Mouse (Mus musculus) hindbrain, embryonic 10.5 days (tissue): ENCODE results near the gene Dnah2. TPM values are rescaled to one million over a fixed set of nuclear protein-coding genes. Genes with fewer than 3 reads are reported as not detected.

Experiments
- DNase-seq: peaks from one replicate; pipeline ENCODE4 v3.0.0-alpha.2; 2017; ENCODE audit warnings: low spot score
- H3K27ac ChIP-seq: fragments of 300-500 bp; sonication (generic); 2 replicates; pipeline ENCODE4 v1.5.1; 2016; ENCODE audit warnings: mild to moderate bottlenecking, moderate library complexity
- H3K27me3 ChIP-seq: fragments of 300-500 bp; sonication (generic); 2 replicates; pipeline ENCODE4 v1.6.1; 2016; ENCODE audit warnings: mild to moderate bottlenecking; ENCODE audit not compliant: poor library complexity, insufficient read depth, severe bottlenecking
- H3K36me3 ChIP-seq: fragments of 300-500 bp; sonication (generic); 2 replicates; pipeline ENCODE4 v1.6.1; 2016; ENCODE audit warnings: mild to moderate bottlenecking, moderate library complexity
- H3K4me1 ChIP-seq: fragments of 300-500 bp; sonication (generic); replicated peaks from 2 replicates; pipeline ENCODE4 v1.6.1; 2016; ENCODE audit warnings: mild to moderate bottlenecking
- H3K4me3 ChIP-seq: fragments of 300-500 bp; sonication (generic); 2 replicates; pipeline ENCODE4 v1.5.1; 2016; ENCODE audit warnings: mild to moderate bottlenecking, moderate library complexity
- H3K9me3 ChIP-seq: fragments of 300-500 bp; sonication (generic); 2 replicates; pipeline ENCODE4 v1.6.1; 2016; ENCODE audit warnings: mild to moderate bottlenecking, moderate library complexity
- WGBS: fragments of 180-500 bp; shearing (Covaris S2); methylation state at CpG from one replicate; pipeline ENCODE4 v1.1.7; 2016; 5-methylcytosine and 5-hydroxymethylcytosine counted together
- polyA plus RNA-seq: library from polyadenylated mRNA; unstranded; fragments of >200 nt; fragmentation: Nextera tagmentation; extraction: Ambion mirVana; gene quantifications from 2 replicates; pipeline ENCODE4 v1.2.1, GENCODE M21; 2016

Dnah2 gene
- polyA plus RNA-seq, 1 experiment from 2014 or later, result 2.6 TPM

DNA sequence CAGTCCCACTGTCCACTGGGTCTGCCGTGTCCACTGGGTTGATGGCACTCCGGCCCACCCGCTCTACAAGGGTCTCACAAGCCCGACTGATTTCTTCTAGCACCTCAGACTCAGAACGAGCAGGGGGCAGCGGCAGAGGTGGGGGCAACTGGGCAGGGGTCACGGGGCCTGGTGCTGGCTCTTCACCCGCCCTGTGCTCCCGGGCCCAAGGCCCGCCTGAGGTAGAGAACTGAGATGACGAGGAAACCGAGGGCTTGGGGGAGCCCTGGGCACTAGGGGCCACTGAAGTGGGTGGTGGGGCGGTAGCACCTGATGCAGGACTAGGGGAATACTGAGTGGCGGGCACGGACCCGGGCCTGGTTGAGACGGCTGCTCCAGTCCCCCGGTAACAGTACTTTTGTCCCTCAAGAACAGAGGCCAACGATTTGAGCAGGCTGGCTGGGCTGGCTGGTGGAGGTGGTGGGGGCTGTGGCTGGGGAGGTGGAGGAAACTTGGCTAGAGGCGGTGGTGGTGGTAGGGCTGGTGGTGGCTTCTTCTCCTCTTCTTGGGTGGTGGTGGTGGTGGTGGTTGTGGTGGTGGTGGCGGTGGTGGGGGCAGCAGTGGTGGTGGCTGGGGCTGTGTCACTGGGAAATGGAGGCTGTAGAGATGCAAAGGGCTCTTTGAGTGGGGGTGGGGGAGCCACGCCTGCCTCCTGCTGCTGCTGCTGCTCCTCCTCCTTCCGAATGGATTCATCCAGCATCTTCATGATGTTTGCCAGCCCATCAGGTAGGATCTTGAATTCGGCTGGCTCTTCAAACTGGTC is 144.1 kb downstream of the Dnah2 start:
- 0 out of 2 replicates have a peak overlapping the region, but pooled peaks have one; percentile 9 for H3K4me3 ChIP-seq
- H3K9me3 ChIP-seq, result no peaks in the 10 kb centered on the region
- peaks cover 87% of the 10 kb centered on the region for H3K36me3 ChIP-seq
- WGBS, result 93% methylated on average over 23 of the region's 24 CpGs
- no peak overlapping the region for H3K27ac ChIP-seq
- no peak for DNase-seq
- peaks cover 48% of the 10 kb centered on the region for H3K4me1 ChIP-seq
- H3K27me3 ChIP-seq, result peaks cover 17% of the 10 kb centered on the region

DNA sequence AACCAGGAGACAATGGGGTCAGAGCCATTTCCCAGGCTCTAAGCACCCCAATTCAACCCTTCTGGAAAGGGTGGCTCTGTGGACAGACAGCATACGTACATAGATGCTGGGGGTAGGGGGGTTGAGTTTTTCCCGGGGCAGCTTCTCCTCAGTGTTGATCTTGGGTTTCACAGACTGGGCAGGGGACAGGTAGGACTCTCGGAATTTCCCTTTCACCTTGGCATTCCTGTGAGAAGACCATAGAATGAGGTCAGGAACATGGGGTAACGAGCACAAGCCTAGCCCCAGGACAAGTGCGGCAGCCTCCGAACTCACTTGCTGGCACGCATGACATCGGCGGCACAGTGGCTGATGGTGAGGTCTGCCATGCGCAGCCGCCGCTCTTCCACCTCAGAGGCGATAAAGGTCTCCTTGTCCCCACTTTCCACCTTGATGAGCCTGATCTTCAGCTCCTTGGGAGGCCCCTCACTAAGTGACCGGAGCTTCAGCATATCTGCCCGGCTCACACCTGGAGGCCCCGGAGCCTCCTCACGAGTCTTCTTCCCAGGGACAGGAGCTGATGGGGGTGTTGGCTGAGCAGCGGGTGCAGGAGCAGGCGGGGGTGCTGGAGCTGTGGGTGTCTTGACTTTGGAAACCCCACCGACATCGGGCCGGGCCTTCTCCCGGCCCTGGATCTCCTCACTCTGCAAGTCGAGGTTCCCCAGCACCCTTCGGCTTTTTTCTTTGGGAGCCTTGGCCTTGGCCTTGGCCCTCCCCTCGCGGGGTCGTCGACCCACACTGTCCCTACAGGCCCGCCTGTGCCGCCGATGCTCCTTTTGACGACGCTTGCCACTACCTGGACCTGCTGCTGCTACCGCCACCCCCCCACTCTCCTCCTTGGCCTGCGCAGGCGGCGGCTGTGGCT is 145.0 kb downstream of the Dnah2 start:
- DNase-seq, result no peak
- no peaks in the 10 kb centered on the region for H3K9me3 ChIP-seq
- peaks cover 49% of the 10 kb centered on the region for H3K4me1 ChIP-seq
- peaks cover 21% of the 10 kb centered on the region for H3K27me3 ChIP-seq
- WGBS, result 92% methylated on average over 38 of the region's 38 CpGs
- 0 out of 2 replicates have a peak overlapping the region, but pooled peaks have one; percentile 9 for H3K4me3 ChIP-seq
- H3K36me3 ChIP-seq, result peaks cover 92% of the 10 kb centered on the region
- H3K27ac ChIP-seq, result no peak overlapping the region

GRCm38 (mm10) chr11:69401987-69402386 is 146.9 kb downstream of the Dnah2 start:
- Histone ChIP-seq H3K36me3 (peaks cover 86% of the 10 kb centered on the region), H3K4me3 (peak overlapping the region; percentile 11; the same call in 1 of the 2 replicates), H3K27ac (no peak overlapping the region), H3K9me3 (no peaks in the 10 kb centered on the region), H3K27me3 (peaks cover 32% of the 10 kb centered on the region), H3K4me1 (peaks cover 51% of the 10 kb centered on the region)
- DNase-seq, result no peak
- 87% methylated on average over 12 of the region's 12 CpGs for WGBS

DNA sequence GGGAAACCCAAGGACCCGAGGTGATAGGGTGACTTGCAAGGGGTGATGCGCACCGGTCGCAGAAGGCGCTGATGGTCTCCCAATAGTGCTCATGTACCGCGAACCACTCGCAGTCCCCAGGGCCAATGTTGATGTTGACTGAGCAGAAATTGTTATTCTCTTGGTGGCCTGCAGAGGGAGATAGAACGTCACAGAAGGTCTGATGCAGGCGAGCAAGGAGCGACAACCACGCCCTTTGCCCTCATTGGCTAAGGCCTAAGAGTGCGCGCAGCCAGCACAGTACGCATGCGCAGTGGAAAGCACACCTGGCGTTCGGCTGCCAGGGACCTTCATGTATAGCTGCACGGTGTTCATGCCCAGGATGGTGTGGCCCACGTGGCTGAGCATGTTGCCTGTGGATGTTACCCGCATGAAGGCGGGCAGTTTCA is 147.7 kb downstream of the Dnah2 start:
- H3K9me3 ChIP-seq, result no peaks in the 10 kb centered on the region
- peak overlapping the region; percentile 25; the same call in 1 of the 2 replicates for H3K4me3 ChIP-seq
- H3K36me3 ChIP-seq, result peaks cover 79% of the 10 kb centered on the region
- peaks cover 59% of the 10 kb centered on the region for H3K4me1 ChIP-seq
- DNase-seq, result peak; percentile 84
- H3K27me3 ChIP-seq, result peaks cover 32% of the 10 kb centered on the region
- H3K27ac ChIP-seq, result no peak overlapping the region
- WGBS, result 20% methylated on average over 22 of the region's 22 CpGs

DNA sequence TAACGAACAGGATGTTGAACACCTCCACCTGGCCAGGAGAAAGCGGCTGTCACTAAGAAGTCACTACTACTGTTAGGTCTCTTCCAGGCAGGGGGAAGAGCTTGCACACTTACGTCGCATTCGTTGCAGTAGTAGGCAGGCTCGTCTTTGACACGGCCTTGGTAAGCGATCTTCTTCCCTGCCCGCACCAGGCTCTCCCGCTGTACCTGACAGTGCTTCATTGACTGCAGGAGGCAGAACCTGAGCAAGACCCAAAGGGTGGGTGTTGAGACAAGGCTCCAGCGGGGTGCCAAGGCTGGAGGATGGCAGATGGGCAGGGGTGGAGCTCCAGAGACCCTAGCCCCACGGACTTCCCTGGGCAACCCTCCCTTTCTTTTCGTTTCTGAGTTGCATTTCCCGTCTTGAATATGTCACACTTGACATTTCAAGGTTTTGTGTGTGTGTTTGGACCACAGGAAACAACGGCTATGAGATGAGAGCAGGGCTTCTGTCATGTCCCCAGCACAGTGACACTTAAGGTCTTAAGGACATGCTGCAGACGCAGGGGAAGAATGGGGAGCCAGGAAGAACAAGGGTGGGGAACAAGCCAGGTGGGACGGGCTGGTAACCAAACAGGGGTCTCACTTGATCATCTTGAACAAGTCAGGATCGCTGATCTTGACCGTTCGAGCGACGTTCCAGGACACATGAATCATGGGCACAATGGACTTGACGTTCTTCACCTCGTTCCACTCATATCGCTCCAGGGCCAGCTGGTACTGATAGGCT is 148.6 kb downstream of the Dnah2 start:
- Histone ChIP-seq H3K4me1 (peaks cover 62% of the 10 kb centered on the region), H3K27me3 (peaks cover 32% of the 10 kb centered on the region), H3K36me3 (peaks cover 69% of the 10 kb centered on the region), H3K9me3 (no peaks in the 10 kb centered on the region), H3K27ac (peak overlapping the region; percentile 68), H3K4me3 (peak overlapping the region; percentile 35)
- WGBS, result 75% methylated on average over 25 of the region's 25 CpGs
- no peak for DNase-seq

- Histone ChIP-seq H3K4me3 (peak overlapping the region; percentile 77), H3K36me3 (peaks cover 61% of the 10 kb centered on the region), H3K9me3 (no peaks in the 10 kb centered on the region), H3K27ac (peak overlapping the region; percentile 68), H3K4me1 (peaks cover 66% of the 10 kb centered on the region), H3K27me3 (peaks cover 32% of the 10 kb centered on the region)
- peak; percentile 53 for DNase-seq
- WGBS, result 10% methylated on average over 66 of the region's 66 CpGs
Measured at GRCm38 (mm10) chr11:69399201-69400082, 149.5 kb downstream of the Dnah2 start.

DNA sequence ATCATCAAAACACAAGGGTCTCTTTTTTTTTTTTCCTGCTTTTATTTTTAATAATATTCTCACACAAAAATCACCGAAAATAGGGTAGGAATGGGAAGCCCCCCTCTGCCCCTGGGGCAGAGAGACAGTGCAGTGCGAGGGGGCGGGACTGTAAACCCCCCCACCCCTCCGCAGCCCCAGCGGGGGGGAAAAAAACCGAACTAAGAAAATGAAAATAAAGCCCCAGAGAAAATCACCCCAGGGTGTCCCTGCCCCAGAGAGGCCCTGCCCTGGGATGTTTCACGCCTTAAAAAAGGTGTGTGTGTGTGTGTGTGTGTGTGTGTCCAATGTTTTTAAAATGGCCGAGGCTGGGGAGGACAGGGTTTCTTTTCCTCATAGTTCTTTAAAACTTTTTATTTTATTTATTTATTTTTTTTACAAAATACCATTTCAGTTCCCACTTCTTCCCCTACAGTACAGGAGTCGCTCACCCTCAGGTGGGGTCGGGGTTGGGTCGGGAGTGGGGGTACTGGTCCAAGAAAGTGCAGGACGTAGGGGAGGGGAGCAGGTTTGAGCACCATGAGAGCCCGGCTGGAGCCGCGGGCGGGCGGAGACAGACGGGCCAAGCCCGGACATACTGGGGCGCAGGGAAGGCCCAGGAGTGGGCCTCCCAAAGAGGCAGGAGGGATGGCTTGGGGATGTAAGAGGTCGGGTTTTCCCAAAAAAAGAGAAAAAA is 150.3 kb downstream of the Dnah2 start:
- WGBS, result 8% methylated on average over 21 of the region's 21 CpGs
- no peak for DNase-seq
- peak overlapping the region; percentile 81 for H3K27ac ChIP-seq

GRCm38 (mm10) chr11:69398059-69398458 is 150.9 kb downstream of the Dnah2 start, which contains the start of gene Tmem88:
Tmem88 (minus strand) TSS chr11:69398234.
- H3K9me3 ChIP-seq, result no peaks in the 10 kb centered on the region
- peak within 1 kb of the TSS; percentile 77 for H3K4me3 ChIP-seq
- H3K36me3 ChIP-seq, result peaks cover 47% of the 10 kb centered on the region
- peaks cover 70% of the 10 kb centered on the region for H3K4me1 ChIP-seq
- H3K27ac ChIP-seq, result peak within 1 kb of the TSS; percentile 99
- H3K27me3 ChIP-seq, result peaks cover 32% of the 10 kb centered on the region
- 5% methylated on average over 16 of the region's 16 CpGs for WGBS
- peak; percentile 61 for DNase-seq

More for the DNA sequence above, 150.3 kb downstream of the Dnah2 start:
- peaks cover 70% of the 10 kb centered on the region for H3K4me1 ChIP-seq
- peaks cover 32% of the 10 kb centered on the region for H3K27me3 ChIP-seq
- H3K36me3 ChIP-seq, result peaks cover 53% of the 10 kb centered on the region
- H3K4me3 ChIP-seq, result peak overlapping the region; percentile 77
- no peaks in the 10 kb centered on the region for H3K9me3 ChIP-seq

- DNase-seq, result peak; percentile 55
- WGBS, result 3% methylated on average over 24 of the region's 24 CpGs
- H3K4me3 ChIP-seq, result peak overlapping the region; percentile 77
- peaks cover 70% of the 10 kb centered on the region for H3K4me1 ChIP-seq
- H3K27ac ChIP-seq, result peak overlapping the region; percentile 81
- H3K36me3 ChIP-seq, result peaks cover 43% of the 10 kb centered on the region
- H3K9me3 ChIP-seq, result no peaks in the 10 kb centered on the region
- H3K27me3 ChIP-seq, result peaks cover 32% of the 10 kb centered on the region
Measured at GRCm38 (mm10) chr11:69397581-69398057, 151.3 kb downstream of the Dnah2 start.

- Histone ChIP-seq H3K27ac (peak overlapping the region; percentile 99), H3K9me3 (no peaks in the 10 kb centered on the region), H3K4me1 (peaks cover 67% of the 10 kb centered on the region), H3K27me3 (peaks cover 32% of the 10 kb centered on the region), H3K4me3 (peak overlapping the region; percentile 77), H3K36me3 (peaks cover 40% of the 10 kb centered on the region)
- no peak for DNase-seq
- 29% methylated on average over 11 of the region's 11 CpGs for WGBS
Measured at GRCm38 (mm10) chr11:69396772-69397171, 152.1 kb downstream of the Dnah2 start.
